Mouse (Mus musculus): ENCODE results near the gene Tmem102.
A peak's percentile ranks its signal among the peaks of the same experiment; 100 is the strongest.

Gene Tmem102

DNA sequence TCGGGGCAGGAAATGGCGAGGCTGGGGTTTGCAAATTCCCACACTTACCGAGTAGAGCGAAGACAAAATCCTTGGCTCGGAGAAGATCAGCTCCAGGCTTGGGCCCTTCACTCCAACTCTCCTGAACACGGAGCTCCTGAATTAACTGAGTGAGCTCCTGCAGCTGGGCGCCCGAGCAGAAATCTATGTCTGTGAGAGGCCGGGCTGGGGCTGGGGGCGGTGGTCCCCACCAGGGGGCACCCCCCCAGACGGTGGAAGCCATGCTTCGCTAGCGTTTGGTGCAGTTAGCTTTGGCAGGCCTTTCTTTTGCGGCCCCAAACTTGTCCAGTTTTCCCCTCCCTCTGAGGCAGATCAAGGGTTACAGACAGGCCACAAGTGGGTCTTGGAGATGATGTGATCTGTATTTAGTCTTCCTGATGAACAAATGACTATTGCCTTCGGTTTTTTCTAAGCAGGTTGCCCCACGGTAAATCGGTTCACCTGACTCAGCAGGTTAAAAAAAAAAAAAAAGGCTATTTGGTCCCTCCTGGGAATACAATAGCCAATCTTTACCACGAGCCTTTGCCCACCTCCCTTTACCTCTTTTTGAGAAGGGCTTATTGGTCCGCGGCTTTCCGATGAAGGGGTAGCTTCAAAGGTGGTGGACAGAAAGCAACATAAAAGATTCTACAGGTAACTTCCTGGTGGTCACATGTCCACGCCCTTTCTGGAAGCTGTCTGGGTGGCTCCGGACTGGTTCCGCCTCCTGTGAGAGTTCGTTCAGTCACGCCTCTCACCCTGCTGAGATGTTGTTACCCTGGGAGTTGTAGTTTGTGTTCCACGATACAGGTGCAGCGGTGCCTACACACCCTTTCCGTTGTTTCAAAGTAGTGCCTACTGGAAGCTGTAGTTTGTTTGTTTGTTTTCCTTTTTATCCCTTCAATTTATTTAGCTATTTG is at the start of gene Tmem102:
Gene Tmem102, minus strand, starts transcription at position 653 of the 938 bp plus-strand sequence.
- no peak for ATAC-seq (ENCODE audit: low TSS enrichment)

DNA sequence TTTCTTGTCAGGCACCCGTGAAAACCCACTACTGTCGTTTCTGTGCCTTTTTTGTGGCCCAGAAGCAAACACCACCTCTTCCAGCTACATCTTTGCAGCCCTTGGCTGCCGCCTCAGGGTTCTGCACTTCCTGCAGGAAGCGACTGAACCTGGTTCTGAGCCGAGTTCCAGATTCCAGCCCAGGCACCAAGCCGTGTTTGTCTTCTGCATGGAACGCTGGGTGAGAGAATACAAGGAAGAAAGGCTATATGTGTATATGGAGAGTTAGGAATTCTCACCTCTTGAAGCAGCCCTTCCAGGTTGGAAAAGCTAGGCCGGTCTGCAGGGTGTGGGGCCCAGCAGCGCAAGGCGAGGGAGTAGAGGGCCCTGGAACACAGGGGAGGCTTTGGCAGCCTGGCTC is 49.3 kb upstream of the Tmem102 start:
- ATAC-seq (ENCODE audit: low TSS enrichment), result no peak

DNA sequence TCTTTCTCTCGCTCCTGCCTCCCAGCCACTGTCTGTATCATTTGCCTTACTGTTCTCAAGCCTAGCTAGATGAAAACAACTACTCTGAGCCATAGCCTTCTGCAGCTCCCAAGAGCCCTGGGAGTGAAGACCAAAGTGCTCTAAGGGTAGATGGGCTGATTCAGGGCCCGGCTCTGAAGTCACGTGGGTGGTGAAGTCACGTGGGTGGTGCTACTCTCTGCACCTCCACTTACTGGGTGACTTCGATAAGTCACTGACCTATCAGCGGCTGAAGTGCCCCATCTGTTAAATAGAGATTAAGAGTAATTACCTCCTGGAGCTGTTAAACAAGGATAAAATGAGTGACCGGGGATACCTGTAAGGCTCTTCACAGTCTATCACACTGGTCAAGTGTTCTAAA is 48.6 kb upstream of the Tmem102 start:
- no peak for ATAC-seq (ENCODE audit: low TSS enrichment)

DNA sequence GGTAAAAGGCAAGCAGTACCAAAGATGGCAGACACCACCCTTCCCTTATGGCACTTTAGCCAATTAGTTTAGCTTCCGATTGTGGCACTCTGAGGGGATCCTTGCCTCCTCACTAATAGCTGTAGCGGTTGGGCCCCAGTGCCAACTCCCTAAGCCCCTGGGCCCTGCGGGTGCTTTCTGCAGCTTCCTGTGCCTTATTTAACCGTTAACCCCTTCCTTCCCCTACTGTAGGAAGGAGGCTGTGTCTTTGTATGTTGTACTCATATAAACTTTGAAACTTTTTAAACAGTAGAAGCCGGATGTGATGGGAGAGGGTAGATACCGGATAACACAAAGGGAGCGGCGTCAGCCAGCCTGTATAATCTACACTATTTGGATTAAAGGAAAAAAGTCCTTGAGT is 45.3 kb upstream of the Tmem102 start:
- no peak for ATAC-seq (ENCODE audit: low TSS enrichment)

DNA sequence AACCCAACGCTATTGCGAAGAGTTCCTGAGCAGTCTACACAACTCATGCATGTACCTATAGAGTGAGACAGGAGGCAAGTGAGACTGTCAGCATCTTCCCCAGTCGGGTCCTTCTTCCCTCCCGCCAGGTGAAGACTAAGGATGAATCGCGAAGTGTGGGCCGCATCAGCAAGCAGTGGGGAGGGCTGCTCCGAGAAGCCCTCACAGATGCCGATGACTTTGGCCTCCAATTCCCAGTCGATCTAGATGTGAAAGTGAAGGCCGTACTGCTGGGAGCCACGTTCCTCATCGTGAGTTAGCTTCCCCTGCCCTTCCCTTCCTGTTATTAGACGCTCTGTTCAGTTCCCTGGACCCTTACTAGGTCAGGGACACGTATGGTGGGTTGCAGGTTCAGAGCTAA is 44.5 kb upstream of the Tmem102 start:
- ATAC-seq (ENCODE audit: low TSS enrichment), result no peak

DNA sequence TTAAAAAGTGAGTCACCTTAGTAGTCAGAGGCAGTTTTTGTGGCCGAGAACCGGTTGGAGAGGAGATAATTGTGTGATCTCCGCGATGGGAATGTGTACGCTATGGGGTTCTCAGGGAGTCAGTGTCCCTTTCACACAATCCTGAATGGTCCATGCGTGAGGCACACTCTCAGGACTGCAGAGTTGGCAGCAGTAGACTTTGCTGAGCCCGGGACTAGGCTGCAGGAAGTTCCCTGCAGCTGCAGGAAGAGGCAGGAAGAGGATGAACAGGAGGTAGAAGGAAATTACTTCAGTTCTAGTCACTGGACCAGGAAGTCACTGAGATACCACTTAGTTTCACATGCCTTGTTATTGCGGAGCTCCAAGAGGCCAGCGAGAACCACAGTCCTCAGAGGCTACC is 43.7 kb upstream of the Tmem102 start:
- no peak for ATAC-seq (ENCODE audit: low TSS enrichment)

DNA sequence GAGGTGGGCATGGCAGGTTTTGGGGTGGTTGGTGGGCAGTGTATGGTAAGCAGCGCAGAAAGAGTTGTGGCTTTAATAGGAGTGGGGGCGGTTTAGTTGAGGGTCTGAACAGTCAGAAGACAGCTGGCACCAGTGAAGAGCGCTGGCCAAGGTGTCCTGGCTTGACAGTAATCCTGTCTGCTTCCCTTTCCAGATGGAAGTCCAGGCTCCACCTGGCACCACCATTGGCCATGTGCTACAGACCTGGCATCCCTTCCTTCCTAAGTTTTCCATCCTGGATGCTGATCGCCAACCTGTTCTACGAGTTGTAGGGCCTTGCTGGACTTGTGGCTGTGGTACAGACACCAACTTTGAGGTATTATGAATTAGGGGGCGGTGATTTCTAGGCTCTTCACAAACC is 42.6 kb upstream of the Tmem102 start:
- no peak for ATAC-seq (ENCODE audit: low TSS enrichment)

DNA sequence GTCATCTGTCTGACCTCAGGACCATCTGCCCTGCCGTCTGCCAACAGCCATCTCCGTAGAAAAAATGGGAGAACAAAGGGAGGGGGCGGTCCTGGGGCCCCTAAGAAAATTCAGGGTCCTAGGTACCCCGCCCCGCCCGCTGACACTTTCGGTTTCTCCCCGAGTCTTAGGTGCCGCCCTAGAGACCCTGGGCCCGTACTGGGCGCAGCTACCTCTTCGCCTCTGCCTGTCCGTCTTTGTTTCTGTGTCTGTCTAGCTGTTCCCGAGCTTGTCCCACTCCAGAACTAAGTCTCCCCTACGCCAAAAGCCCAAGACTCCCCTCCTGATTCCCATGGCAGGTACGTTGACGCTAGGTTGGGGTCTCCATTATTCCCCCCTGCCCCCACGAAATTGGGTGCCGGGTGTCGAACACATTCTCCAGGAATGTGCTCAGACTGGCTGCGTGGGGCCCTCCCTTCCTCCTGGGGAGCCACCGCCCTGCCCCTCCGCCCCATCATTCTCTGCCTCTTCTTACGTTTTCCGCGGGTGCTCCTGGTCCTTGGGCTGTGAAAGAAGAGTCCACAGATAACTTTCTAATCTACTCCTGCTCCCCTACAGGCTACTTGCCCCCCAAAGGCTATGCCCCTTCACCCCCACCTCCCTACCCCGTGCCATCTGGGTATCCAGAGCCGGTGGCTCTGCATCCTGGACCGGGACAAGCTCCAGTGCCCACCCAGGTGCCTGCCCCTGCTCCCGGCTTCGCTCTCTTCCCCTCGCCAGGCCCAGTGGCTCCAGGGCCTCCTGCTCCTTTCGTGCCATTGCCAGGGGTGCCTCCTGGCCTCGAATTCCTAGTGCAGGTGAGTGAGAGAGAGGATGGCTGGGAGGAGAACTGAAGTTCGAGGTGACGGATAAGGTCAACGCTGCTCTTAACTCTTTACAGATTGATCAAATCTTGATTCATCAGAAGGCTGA is 41.6 kb upstream of the Tmem102 start:
- no peak for ATAC-seq (ENCODE audit: low TSS enrichment)

DNA sequence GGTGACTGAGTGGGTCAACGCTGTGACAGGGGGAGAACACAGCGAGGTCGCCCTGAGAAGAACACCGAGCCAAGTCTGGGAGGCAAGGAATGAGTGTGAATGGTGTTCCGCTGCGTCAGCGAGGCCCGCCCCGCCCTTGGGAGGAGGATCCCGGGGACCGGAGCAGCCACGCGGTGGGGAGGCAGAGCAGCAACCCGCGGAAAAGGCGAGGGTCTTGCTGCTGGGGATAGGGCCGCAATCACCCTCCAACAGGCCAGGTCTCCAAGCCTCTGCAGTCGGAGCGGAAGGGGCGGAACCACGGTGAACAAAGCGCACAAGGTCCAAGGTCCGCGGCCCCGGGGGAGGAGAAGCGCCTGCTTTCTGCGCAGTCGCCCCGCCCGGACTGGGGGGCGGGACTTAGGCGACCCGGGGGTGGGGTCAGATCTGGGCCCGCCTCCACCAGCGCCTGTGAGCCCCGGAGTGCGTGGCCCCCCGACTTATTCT is 40.8 kb upstream of the Tmem102 start, which contains the start of gene Plscr3:
Gene Plscr3, plus strand, starts transcription at position 179 of the 483 bp plus-strand sequence.
- ATAC-seq (ENCODE audit: low TSS enrichment), result peak; percentile 86

DNA sequence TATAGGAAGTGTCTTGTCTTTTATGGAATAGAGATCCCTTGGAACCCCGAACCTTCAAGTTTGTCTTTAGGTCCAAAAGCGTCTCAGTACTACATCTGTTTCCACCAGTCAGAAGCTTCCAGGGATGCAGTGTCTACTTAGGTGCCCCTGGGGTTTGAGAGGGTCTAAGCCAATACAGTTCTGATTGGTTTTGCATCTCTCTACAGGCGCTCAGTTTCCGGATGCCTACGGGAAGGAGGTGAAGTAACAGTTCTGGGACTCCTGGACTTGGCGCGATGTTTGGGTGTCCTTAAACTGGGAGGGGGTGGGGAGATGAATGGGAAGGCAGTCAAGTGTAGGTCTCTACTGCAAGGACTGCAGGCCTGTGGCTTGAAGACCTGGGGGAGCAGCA is 33.3 kb upstream of the Tmem102 start:
- no peak; the same call in 1 of the 2 replicates for ATAC-seq (ENCODE audit: low TSS enrichment)

DNA sequence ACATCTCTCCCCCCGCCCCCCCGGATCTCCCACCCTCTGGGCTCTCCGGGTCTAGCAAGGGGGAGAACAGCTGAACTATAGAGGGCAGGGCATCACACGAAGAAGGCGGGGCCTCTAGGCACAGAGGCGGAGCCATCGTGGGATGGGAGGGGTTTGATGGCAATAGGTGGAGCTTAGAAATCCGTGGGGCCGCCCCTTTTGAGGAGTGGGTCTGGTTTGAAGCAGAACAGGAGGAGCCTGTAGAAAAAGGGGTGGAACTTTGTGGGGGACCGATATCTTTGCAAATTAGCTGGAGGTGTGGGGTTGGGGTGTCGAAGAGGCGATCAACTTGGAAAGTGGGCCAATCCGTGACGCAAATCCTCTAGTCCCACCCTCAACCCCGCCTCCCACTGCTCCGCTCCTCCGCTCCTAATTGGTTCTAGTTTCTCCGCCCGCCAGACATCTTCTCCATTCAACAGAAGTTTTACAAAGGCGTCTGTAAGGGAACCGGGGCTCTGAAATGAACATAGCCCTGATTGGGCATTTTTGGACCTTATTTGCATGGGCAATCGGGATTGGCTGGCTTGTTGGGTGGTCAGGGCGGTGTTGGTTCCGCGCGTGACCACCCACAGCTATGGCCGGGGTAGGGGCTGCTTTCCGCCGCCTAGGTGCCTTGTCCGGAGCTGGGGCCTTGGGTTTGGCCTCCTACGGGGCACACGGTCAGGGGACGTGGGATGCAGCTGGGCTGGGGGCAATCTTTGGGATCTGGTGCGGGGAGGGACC is 32.7 kb upstream of the Tmem102 start, which contains the start of gene Tmem256:
Gene Tmem256, plus strand, starts transcription at position 563 of the 762 bp plus-strand sequence.
- peak; percentile 92 for ATAC-seq (ENCODE audit: low TSS enrichment)

DNA sequence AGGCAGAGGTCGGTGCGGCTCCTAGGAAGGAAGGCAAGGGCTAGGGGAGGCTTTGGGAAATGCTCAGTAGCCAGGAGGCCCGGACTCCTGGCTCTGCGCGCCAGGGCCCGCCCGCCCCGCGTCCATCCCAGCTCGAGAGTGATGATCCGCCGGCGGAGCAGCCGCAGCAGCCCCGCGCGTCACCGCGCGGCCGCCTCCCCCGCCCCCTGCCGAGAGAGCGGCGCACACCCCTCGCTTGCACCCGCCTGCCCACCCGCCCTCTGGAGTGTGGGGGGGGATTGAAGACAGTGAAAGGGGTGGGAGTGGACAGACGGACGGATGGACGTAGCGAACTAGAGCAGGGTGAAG is 32.2 kb upstream of the Tmem102 start, which contains the start of gene Nlgn2:
Gene Nlgn2, minus strand, starts transcription at position 181 of the 348 bp plus-strand sequence.
- peak; percentile 48 for ATAC-seq (ENCODE audit: low TSS enrichment)

DNA sequence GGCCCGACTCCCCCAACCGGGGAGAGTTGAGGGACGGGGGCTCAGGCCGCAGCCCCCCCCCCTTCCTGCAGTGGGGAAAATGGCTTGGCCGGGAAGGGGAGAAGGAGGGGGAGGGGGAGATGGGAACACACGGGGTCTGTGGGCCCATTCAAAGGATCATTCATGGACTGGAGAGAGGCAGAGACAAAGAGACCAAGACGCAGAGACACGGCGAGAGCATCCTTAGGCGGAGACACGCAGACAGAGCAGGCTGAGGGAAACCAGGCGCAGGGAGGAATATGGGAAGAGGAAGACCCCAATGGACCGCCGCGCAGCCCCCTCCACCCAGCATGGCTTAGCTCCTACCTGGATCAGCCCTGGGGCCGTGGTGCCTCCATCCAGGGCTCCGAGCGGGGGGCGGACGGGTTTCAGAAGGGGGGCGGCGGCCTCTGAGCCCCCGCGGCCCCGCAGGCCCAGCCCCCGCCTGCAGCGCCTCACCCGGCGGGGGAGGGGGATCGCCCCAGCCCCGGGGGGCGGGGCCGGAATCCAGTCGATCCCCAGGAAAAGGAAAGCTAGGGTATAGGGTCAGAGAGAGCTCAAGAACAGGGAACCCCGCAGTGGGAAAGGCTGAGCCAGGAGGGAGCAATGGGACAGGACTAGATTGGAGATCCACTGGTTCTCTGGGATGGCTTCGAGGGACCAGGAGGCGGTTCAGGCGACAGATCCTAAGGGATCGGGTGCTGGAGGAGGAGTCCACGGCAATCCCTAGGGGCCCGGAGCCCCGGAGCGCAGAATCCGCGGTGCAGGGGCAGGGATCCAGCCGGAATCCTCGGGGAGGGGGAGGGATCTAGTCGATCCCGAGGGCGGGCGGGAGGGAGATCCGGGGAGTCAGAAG is 31.5 kb upstream of the Tmem102 start:
- ATAC-seq (ENCODE audit: low TSS enrichment), result no peak

DNA sequence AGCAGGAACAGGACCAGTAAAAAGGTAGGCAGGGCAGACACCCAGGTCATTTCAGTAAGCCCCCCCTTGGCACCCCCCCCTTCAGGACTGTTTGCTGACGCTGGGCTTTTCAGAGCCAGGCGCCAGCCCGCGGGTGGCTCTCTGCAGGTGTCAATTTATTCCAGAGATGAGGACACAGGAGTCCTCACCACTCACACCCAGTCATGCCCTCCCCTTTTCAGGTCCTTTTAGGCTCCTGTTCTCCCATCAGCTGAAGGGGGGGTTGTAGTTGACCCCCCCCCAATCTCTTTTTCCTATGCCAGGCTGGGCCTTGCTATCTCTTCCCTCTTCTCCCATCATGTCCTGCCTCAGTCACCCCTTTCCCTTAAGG is 30.5 kb upstream of the Tmem102 start:
- ATAC-seq (ENCODE audit: low TSS enrichment), result no peak

DNA sequence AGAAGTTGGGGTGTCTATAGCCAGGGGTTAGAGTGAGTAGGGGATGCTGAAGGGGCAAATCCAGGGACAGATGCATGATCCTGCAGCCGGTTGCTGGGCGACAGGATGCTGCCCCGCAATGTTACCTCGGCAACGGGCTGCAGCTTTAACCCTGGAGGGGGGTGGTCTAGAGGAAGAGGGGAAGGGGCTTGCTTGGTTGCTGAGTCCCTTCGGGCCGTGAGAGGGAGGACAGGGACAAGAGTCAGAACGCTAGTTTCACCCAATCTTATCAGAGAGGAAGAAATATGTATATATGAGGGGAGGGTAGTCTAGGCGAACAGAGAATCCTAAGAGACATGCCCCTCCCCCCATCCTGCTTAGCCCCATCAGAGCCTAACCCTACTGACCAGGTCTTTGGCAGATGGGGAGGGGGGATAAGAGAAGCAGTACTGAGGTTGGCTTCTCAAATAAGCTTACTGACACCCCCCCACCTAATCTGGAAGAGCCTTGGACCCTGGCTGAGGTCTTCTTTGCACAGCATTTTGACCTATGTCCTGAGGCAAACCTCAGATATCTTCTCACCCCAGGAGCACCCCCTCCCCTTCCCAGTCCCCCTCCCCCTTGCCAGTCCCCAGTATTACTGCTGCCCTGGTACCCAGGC is 30.0 kb upstream of the Tmem102 start:
- no peak for ATAC-seq (ENCODE audit: low TSS enrichment)

DNA sequence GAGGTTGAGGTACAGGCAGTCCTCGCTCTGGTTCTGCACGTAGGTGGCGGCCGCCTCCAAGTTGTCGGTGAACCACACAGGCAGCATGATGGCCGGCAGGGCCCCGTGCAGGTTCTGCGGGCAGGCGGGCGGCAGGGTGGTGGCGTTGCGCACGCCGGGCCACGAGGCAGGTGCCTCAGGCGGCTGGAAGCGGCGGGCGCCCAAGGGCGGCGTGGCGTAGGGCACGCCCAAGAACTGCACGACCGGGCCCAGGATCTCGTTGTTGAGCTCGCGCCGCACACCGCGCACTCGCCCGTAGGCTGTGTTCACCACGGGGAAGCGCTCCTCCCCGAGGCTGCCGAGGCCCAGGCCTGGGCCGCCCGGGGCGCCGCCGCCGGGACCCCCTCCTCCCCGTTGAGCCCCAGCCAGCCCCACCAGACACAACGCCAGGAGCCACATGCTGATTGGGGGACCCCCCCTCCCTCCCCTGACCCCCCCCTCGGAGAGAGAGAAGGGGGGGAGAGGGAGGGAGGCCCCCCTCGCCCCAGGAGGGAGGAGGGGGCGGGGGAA is 28.7 kb upstream of the Tmem102 start:
- no peak for ATAC-seq (ENCODE audit: low TSS enrichment)

DNA sequence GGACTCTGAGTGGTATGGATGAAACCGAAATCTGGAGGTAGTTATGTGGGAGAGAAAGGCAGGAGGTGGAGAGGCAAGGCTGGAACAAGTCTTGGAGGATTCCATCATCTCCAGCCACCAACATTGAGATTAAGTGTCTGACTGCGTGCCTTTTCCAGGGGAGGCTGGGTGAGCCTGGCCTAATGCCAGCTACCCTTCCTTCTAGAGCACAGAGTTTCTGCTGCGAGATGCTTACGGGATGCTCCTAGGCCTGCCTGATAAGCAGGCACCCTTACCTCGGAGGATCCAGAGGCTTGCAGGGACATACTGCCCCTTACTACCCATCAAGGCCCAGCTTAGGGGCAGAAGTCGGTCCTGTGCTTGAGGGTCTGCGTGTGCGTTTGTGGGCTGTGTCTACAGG is 28.1 kb upstream of the Tmem102 start:
- no peak for ATAC-seq (ENCODE audit: low TSS enrichment)

DNA sequence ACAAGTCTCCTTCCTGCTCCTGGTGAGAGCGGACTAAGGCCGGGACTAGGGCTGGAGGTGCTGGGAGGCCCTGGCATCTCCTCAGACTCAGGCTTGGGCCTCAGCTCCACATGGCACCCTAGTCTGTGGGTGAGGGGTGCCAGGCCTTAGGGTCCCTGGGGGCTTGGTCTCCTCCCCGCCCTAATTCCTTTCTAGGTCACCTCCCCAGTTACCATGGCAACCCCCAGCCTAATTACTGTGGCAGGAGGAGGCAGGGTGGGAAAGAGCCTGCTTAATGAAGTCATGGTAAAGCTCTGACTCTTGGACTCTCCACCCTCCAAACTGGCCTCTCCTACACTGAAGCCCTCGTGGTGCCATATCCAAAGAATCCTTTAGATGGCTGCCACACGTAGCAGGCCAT is 23.4 kb upstream of the Tmem102 start:
- no peak for ATAC-seq (ENCODE audit: low TSS enrichment)

DNA sequence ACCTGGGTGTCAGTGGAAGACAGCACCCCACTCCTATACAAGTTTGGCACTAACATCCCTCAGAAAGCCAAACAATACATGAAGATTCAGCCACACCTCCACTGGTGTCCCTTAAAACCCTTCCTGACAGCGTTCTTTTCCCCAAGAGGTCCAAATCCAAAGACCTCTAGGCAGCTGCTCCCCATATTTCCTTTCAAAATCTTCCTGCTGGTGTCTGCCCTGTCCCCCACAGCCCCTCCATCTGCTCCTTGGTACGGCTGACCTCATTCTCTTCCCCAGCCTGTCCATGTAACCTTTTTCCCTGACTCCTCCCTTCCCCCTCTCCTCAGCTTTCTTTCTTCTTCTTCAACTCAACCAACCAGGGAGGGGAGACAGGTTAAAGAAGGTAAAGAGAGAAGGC is 18.0 kb upstream of the Tmem102 start:
- ATAC-seq (ENCODE audit: low TSS enrichment), result no peak

DNA sequence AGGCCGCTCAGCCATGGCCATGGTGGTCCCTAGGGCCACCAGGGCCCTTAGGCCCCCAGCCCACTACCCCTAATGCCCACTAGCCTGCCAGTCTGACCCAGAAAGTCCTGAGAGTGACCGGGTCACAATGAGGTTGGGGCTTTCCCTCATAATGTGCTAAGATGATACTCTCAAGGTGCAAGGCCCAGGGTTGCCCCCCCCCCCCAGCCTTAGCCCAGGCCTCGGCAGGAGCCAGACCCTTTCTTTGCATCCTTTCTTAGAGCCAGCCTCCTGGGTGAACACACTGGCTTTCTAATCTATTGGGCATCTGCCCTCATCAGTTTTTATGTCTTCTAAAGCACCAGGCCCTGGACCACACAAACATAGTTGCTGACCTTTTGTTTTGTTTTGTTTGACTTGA is 16.7 kb upstream of the Tmem102 start, which contains the start of gene Spem1:
Gene Spem1, minus strand, starts transcription at position 101 of the 400 bp plus-strand sequence.
- no peak for ATAC-seq (ENCODE audit: low TSS enrichment)

Data from frontal cortex, adult (tissue).